Comparison of ENCODE assay signal across 8 mouse cellular contexts in genomic region chr4:156255078-156255839, GRCm38 (mm10). TPM values are rescaled to one million over a fixed set of nuclear protein-coding genes. Genes with fewer than 3 reads are reported as not detected.
DNase-seq lines count a peak whose midpoint lies in the region; ATAC-seq lines count a peak whose summit lies in the region.

TSS of gene Samd11 (minus strand) at chr4:156255657.

- H3K36me3 ChIP-seq in hindbrain, embryonic 14.5 days (replicated peaks; ENCODE audit: control insufficient read depth, insufficient read depth), result no peaks in the 10 kb centered on the region
- no peaks in the 10 kb centered on the region for H3K36me3 ChIP-seq in midbrain, embryonic 12.5 days

- peak; percentile 84 for ATAC-seq in activated CD4-positive, CD25-positive, alpha-beta regulatory T cell, adult 4 months
- ATAC-seq in hindbrain, embryonic 14.5 days (ENCODE audit: low FRiP score), result peak; percentile 35; the same call in 1 of the 2 replicates
- peak; percentile 27; the same call in 1 of the 2 replicates for ATAC-seq in midbrain, embryonic 12.5 days (ENCODE audit: low FRiP score, low read depth)

- peak; percentile 29 for DNase-seq in embryo, embryonic 10.5 days (ENCODE audit: low spot score)
- no peak for DNase-seq in embryo, embryonic 10 days (ENCODE audit: low spot score)
- no peak for DNase-seq in hindbrain, embryonic 14.5 days (ENCODE audit: low spot score)
- no peak for DNase-seq in right cerebral cortex, adult 2 months (ENCODE audit: low spot score in 2 of 2)
- no peak for DNase-seq in heart, adult 9 months (ENCODE audit: low spot score in 2 of 2)
- DNase-seq in gastrocnemius, postnatal 4 days (ENCODE audit: low spot score in 2 of 2), result no peak

- 5% methylated on average over 26 of the region's 26 CpGs for WGBS in hindbrain, embryonic 14.5 days
- 2% methylated on average over 26 of the region's 26 CpGs for WGBS in midbrain, embryonic 12.5 days

- no peaks in the 10 kb centered on the region for H3K9me3 ChIP-seq in hindbrain, embryonic 14.5 days (ENCODE audit: control insufficient read depth, low read length)
- no peaks in the 10 kb centered on the region for H3K9me3 ChIP-seq in midbrain, embryonic 12.5 days

- H3K27ac ChIP-seq in hindbrain, embryonic 14.5 days, result no peak within 1 kb of the TSS
- H3K27ac ChIP-seq in midbrain, embryonic 12.5 days (replicated peaks), result 0 out of 2 replicates have a peak within 1 kb of the TSS, but pooled peaks have one; percentile 11

- peaks cover 14% of the 10 kb centered on the region for H3K27me3 ChIP-seq in hindbrain, embryonic 14.5 days (ENCODE audit: control insufficient read depth, insufficient read depth, low read length)
- peaks cover 30% of the 10 kb centered on the region for H3K27me3 ChIP-seq in midbrain, embryonic 12.5 days

- no peak within 1 kb of the TSS for H3K9ac ChIP-seq in hindbrain, embryonic 14.5 days
- H3K9ac ChIP-seq in midbrain, embryonic 12.5 days (replicated peaks), result peak within 1 kb of the TSS; percentile 26

- peaks cover 18% of the 10 kb centered on the region; the same call in 1 of the 2 replicates for H3K4me1 ChIP-seq in hindbrain, embryonic 14.5 days (replicated peaks; ENCODE audit: control insufficient read depth, insufficient read depth, low read length)
- peaks cover 14% of the 10 kb centered on the region; the same call in 1 of the 2 replicates for H3K4me1 ChIP-seq in midbrain, embryonic 12.5 days

- peak within 1 kb of the TSS; percentile 23 for H3K4me3 ChIP-seq in hindbrain, embryonic 14.5 days (replicated peaks; ENCODE audit: low read length)
- H3K4me3 ChIP-seq in midbrain, embryonic 12.5 days, result peak within 1 kb of the TSS; percentile 27

- peak within 1 kb of the TSS; percentile 45 for H3K4me2 ChIP-seq in hindbrain, embryonic 14.5 days (replicated peaks)
- H3K4me2 ChIP-seq in midbrain, embryonic 12.5 days (replicated peaks), result peak within 1 kb of the TSS; percentile 47

RNA-seq across cellular contexts. Expression of gene Samd11, which starts in this region (rescaled TPM):
- 1 to 10 TPM; 2.8 to 2.9 TPM for polyA plus RNA-seq in activated CD4-positive, CD25-positive, alpha-beta regulatory T cell, adult 4 months (2017; shearing (Covaris generic))
- 1.8 and 2.2 TPM in 2 replicates for polyA plus RNA-seq in hindbrain, embryonic 14.5 days (2014; fragmentation: Nextera tagmentation; extraction: Ambion mirVana)
- 5.2 and 5.6 TPM in 2 replicates for polyA plus RNA-seq in midbrain, embryonic 12.5 days (2016; fragmentation: Nextera tagmentation; extraction: Ambion mirVana)
- total RNA-seq in gastrocnemius, postnatal 4 days (2021), result under 1 TPM; 0.10 to 0.26 TPM

Comparison
In these comparisons a context has a peak if more than half of its experiments do, and no peak if none do; other contexts are left out.
1. ATAC-seq: peak in every context shown above with its lines; median percentile 84 in activated CD4-positive, CD25-positive, alpha-beta regulatory T cell, adult 4 months; 35 in hindbrain, embryonic 14.5 days; 27 in midbrain, embryonic 12.5 days.